ENCODE assay signal across 28 mouse cellular contexts in genomic region chr13:116298641-116299170, GRCm38 (mm10). TPM values are rescaled to one million over a fixed set of nuclear protein-coding genes. Genes with fewer than 3 reads are reported as not detected.
DNase-seq lines count a peak whose midpoint lies in the region; ATAC-seq and TF ChIP-seq lines count a peak whose summit lies in the region.
"Had no signal": no experiment of that assay in that cellular context is flagged by ENCODE, and none has a peak within 500 bp of the region (broad histone marks: within the 10 kb centered on the region; RNA-seq: fewer than 3 reads in every experiment).

No protein-coding gene starts in this region.

- peaks cover 92% of the 10 kb centered on the region for H3K27me3 ChIP-seq in forebrain, embryonic 14.5 days (replicated peaks; ENCODE audit: control insufficient read depth, insufficient read depth, low read length)
- H3K27me3 ChIP-seq in forebrain, embryonic 11.5 days (ENCODE audit: control insufficient read depth, insufficient read depth, low read length): peaks cover 81% of the 10 kb centered on the region
- peaks cover 96% of the 10 kb centered on the region for H3K27me3 ChIP-seq in midbrain, embryonic 14.5 days (ENCODE audit: control insufficient read depth, insufficient read depth, low read length)
- H3K27me3 ChIP-seq in midbrain, postnatal 0 days (ENCODE audit: insufficient read depth, low read length): peaks cover 86% of the 10 kb centered on the region
- peaks cover 69% of the 10 kb centered on the region for H3K27me3 ChIP-seq in embryonic facial prominence, embryonic 12.5 days
- H3K27me3 ChIP-seq: CH12.LX had no signal

- WGBS in forebrain, embryonic 14.5 days: 5% methylated on average over 13 of the region's 13 CpGs
- 2% methylated on average over 13 of the region's 13 CpGs for WGBS in forebrain, embryonic 11.5 days
- WGBS in midbrain, embryonic 14.5 days: 2% methylated on average over 13 of the region's 13 CpGs
- WGBS in midbrain, postnatal 0 days: 2% methylated on average over 13 of the region's 13 CpGs
- WGBS in embryonic facial prominence, embryonic 12.5 days: 7% methylated on average over 13 of the region's 13 CpGs

- no peak overlapping the region for H3K4me3 ChIP-seq in forebrain, embryonic 14.5 days (ENCODE audit: low read depth, low read length)
- H3K4me3 ChIP-seq in forebrain, embryonic 11.5 days (ENCODE audit: low read depth, low read length): no peak overlapping the region
- H3K4me3 ChIP-seq in midbrain, embryonic 14.5 days (replicated peaks; ENCODE audit: low read depth, low read length): no peak overlapping the region
- H3K4me3 ChIP-seq in midbrain, postnatal 0 days (ENCODE audit: low read depth, low read length): no peak overlapping the region
- no peak overlapping the region for H3K4me3 ChIP-seq in embryonic facial prominence, embryonic 12.5 days
- H3K4me3 ChIP-seq: forebrain, embryonic 15.5 days; heart, embryonic 15.5 days; layer of hippocampus, adult 2 months; liver, embryonic 13.5 days; midbrain, embryonic 15.5 days; stomach, embryonic 15.5 days had no signal

- no peaks in the 10 kb centered on the region for H3K4me1 ChIP-seq in forebrain, embryonic 14.5 days (ENCODE audit: control insufficient read depth, insufficient read depth, low read length)
- H3K4me1 ChIP-seq in forebrain, embryonic 11.5 days (replicated peaks; ENCODE audit: control insufficient read depth, insufficient read depth, low read length): peaks cover 2% of the 10 kb centered on the region
- no peaks in the 10 kb centered on the region; the same call in 1 of the 2 replicates for H3K4me1 ChIP-seq in midbrain, embryonic 14.5 days (ENCODE audit: control insufficient read depth, insufficient read depth, low read length)
- no peaks in the 10 kb centered on the region for H3K4me1 ChIP-seq in midbrain, postnatal 0 days (ENCODE audit: insufficient read depth, low read length)
- peaks cover 8% of the 10 kb centered on the region; the same call in 1 of the 2 replicates for H3K4me1 ChIP-seq in embryonic facial prominence, embryonic 12.5 days
- H3K4me1 ChIP-seq: liver, embryonic 13.5 days had no signal

- 0 out of 2 replicates have a peak overlapping the region, but pooled peaks have one; percentile 7 for H3K4me2 ChIP-seq in forebrain, embryonic 14.5 days (ENCODE audit: low read length)
- H3K4me2 ChIP-seq in forebrain, embryonic 11.5 days (ENCODE audit: low read depth, low read length, severe bottlenecking): no peak overlapping the region
- no peak overlapping the region for H3K4me2 ChIP-seq in midbrain, embryonic 14.5 days (ENCODE audit: low read length)
- H3K4me2 ChIP-seq in midbrain, postnatal 0 days (ENCODE audit: low read depth, low read length, poor library complexity, severe bottlenecking): no peak overlapping the region
- 0 out of 2 replicates have a peak overlapping the region, but pooled peaks have one; percentile 2 for H3K4me2 ChIP-seq in embryonic facial prominence, embryonic 12.5 days (replicated peaks)
- H3K4me2 ChIP-seq: forebrain, embryonic 15.5 days; liver, embryonic 13.5 days; midbrain, embryonic 15.5 days had no signal

- no peak for TF ChIP-seq CTCF in midbrain, postnatal 0 days (IDR thresholded peaks at IDR 0.05)

- H3K9me3 ChIP-seq in forebrain, embryonic 14.5 days (replicated peaks; ENCODE audit: control insufficient read depth, low read length): no peaks in the 10 kb centered on the region
- H3K9me3 ChIP-seq in forebrain, embryonic 11.5 days (ENCODE audit: control insufficient read depth, low read length): no peaks in the 10 kb centered on the region
- H3K9me3 ChIP-seq in midbrain, embryonic 14.5 days (ENCODE audit: control insufficient read depth, low read length): no peaks in the 10 kb centered on the region
- H3K9me3 ChIP-seq in midbrain, postnatal 0 days (ENCODE audit: low read length): no peaks in the 10 kb centered on the region
- H3K9me3 ChIP-seq in embryonic facial prominence, embryonic 12.5 days: no peaks in the 10 kb centered on the region
- H3K9me3 ChIP-seq: heart, embryonic 15.5 days; liver, embryonic 13.5 days; midbrain, embryonic 15.5 days; stomach, embryonic 15.5 days had no signal

- no peak for ATAC-seq in forebrain, embryonic 14.5 days
- no peak for ATAC-seq in forebrain, embryonic 11.5 days (replicated peaks; ENCODE audit: low FRiP score)
- no peak for ATAC-seq in midbrain, embryonic 14.5 days (ENCODE audit: low FRiP score, low TSS enrichment)
- ATAC-seq in midbrain, postnatal 0 days (ENCODE audit: low FRiP score): no peak
- ATAC-seq in embryonic facial prominence, embryonic 12.5 days (ENCODE audit: insufficient number of reproducible peaks, insufficient read depth, low FRiP score, low TSS enrichment): no peak
- ATAC-seq: forebrain, embryonic 15.5 days; intestine, postnatal 0 days; midbrain, embryonic 15.5 days; Patski had no signal

- no peak overlapping the region for H3K27ac ChIP-seq in forebrain, embryonic 14.5 days (ENCODE audit: low read depth, low read length)
- H3K27ac ChIP-seq in forebrain, embryonic 11.5 days (ENCODE audit: low read depth, low read length): no peak overlapping the region
- H3K27ac ChIP-seq in midbrain, embryonic 14.5 days (replicated peaks; ENCODE audit: low read depth, low read length): no peak overlapping the region
- H3K27ac ChIP-seq in midbrain, postnatal 0 days (ENCODE audit: low read depth, low read length): no peak overlapping the region
- no peak overlapping the region for H3K27ac ChIP-seq in embryonic facial prominence, embryonic 12.5 days
- H3K27ac ChIP-seq: forebrain, embryonic 15.5 days; heart, embryonic 15.5 days; layer of hippocampus, adult 2 months; liver, embryonic 13.5 days; midbrain, embryonic 15.5 days; stomach, embryonic 15.5 days had no signal

- no peak overlapping the region for H3K9ac ChIP-seq in forebrain, embryonic 14.5 days (ENCODE audit: low read length)
- H3K9ac ChIP-seq in forebrain, embryonic 11.5 days (ENCODE audit: low read length): no peak overlapping the region
- no peak overlapping the region for H3K9ac ChIP-seq in midbrain, embryonic 14.5 days (replicated peaks; ENCODE audit: low read length)
- no peak overlapping the region for H3K9ac ChIP-seq in midbrain, postnatal 0 days (replicated peaks; ENCODE audit: low read length, poor library complexity, severe bottlenecking)
- H3K9ac ChIP-seq in embryonic facial prominence, embryonic 12.5 days: no peak overlapping the region
- H3K9ac ChIP-seq: forebrain, embryonic 15.5 days; heart, embryonic 15.5 days; liver, embryonic 13.5 days; midbrain, embryonic 15.5 days; stomach, embryonic 15.5 days had no signal

- H3K36me3 ChIP-seq in forebrain, embryonic 14.5 days (ENCODE audit: control insufficient read depth, insufficient read depth, low read length): no peaks in the 10 kb centered on the region
- no peaks in the 10 kb centered on the region for H3K36me3 ChIP-seq in forebrain, embryonic 11.5 days (ENCODE audit: control insufficient read depth, insufficient read depth, low read length)
- no peaks in the 10 kb centered on the region for H3K36me3 ChIP-seq in midbrain, embryonic 14.5 days (ENCODE audit: control insufficient read depth, insufficient read depth, low read length)
- H3K36me3 ChIP-seq in midbrain, postnatal 0 days (ENCODE audit: insufficient read depth, low read length): no peaks in the 10 kb centered on the region
- H3K36me3 ChIP-seq in embryonic facial prominence, embryonic 12.5 days: no peaks in the 10 kb centered on the region
- H3K36me3 ChIP-seq: forebrain, embryonic 15.5 days; G1E; heart, embryonic 15.5 days; liver, embryonic 13.5 days; midbrain, embryonic 15.5 days; stomach, embryonic 15.5 days had no signal

- DNase-seq in forebrain, embryonic 14.5 days (ENCODE audit: low spot score): peak; percentile 7
- DNase-seq in forebrain, embryonic 11.5 days (ENCODE audit: low spot score): no peak
- DNase-seq in midbrain, embryonic 14.5 days: peak; percentile 42
- no peak for DNase-seq in midbrain, postnatal 0 days (ENCODE audit: low spot score)
- peak; percentile 21 for DNase-seq in retina, postnatal 1 day
- no peak for DNase-seq in left cerebral cortex, adult 9 months (ENCODE audit: low spot score in 2 of 2)
- no peak for DNase-seq in cerebellum, adult 9-11 months
- DNase-seq: adrenal gland, adult 2 months; cerebellum, adult 11-12 months; cerebellum, postnatal 14 days; heart, postnatal 4 days; kidney, postnatal 25 days; liver, embryonic 13.5 days; lung, adult 2 months; lung, postnatal 14 days; thymus, adult 2 months; thymus, postnatal 4 days had no signal

RNA-seq across cellular contexts. Expression of gene Isl1, which starts 10.8 kb away (rescaled TPM):
- polyA plus RNA-seq in forebrain, embryonic 14.5 days (2014; fragmentation: Nextera tagmentation; extraction: Ambion mirVana): 81.8 and 86.8 TPM in 2 replicates
- polyA plus RNA-seq in forebrain, embryonic 11.5 days (2014; fragmentation: Nextera tagmentation; extraction: Ambion mirVana): 34.0 and 34.8 TPM in 2 replicates
- polyA plus RNA-seq in midbrain, embryonic 14.5 days (2014; fragmentation: Nextera tagmentation; extraction: Ambion mirVana): 5.4 and 8.1 TPM in 2 replicates
- total RNA-seq in midbrain, postnatal 0 days (2014; rRNA removed): 6.8 and 12.3 TPM in 2 replicates
- polyA plus RNA-seq in midbrain, postnatal 0 days (2015; fragmentation: Nextera tagmentation; extraction: Ambion mirVana): 13.2 and 25.8 TPM in 2 replicates
- polyA plus RNA-seq in embryonic facial prominence, embryonic 12.5 days (2016; fragmentation: Nextera tagmentation; extraction: Ambion mirVana): 44.8 and 55.6 TPM in 2 replicates
- total RNA-seq: CH12.LX; layer of hippocampus, adult 2 months; layer of hippocampus, postnatal 25 days had no signal
- polyA plus RNA-seq: G1E, Patski had no signal

Comparison
In these comparisons a context has a peak if more than half of its experiments do, and no peak if none do; other contexts are left out.
1. DNase-seq: peak in forebrain, embryonic 14.5 days (single experiment), midbrain, embryonic 14.5 days (single experiment) and retina, postnatal 1 day (single experiment); none in forebrain, embryonic 11.5 days (single experiment), midbrain, postnatal 0 days (single experiment), left cerebral cortex, adult 9 months (0 of 2) and cerebellum, adult 9-11 months (single experiment).
2. H3K4me2 ChIP-seq: peak in forebrain, embryonic 14.5 days (single experiment) and embryonic facial prominence, embryonic 12.5 days (single experiment); none in forebrain, embryonic 11.5 days (single experiment), midbrain, embryonic 14.5 days (single experiment) and midbrain, postnatal 0 days (single experiment).